Mouse (Mus musculus): Measurements from ENCODE around the gene Pde1a. TPM values are rescaled to one million over a fixed set of nuclear protein-coding genes. Genes with fewer than 3 reads are reported as not detected.

The Pde1a gene
- 0.64 and 0.81 TPM in 2 replicates for polyA plus RNA-seq (2016; fragmentation: Nextera tagmentation; extraction: Ambion mirVana)

DNA sequence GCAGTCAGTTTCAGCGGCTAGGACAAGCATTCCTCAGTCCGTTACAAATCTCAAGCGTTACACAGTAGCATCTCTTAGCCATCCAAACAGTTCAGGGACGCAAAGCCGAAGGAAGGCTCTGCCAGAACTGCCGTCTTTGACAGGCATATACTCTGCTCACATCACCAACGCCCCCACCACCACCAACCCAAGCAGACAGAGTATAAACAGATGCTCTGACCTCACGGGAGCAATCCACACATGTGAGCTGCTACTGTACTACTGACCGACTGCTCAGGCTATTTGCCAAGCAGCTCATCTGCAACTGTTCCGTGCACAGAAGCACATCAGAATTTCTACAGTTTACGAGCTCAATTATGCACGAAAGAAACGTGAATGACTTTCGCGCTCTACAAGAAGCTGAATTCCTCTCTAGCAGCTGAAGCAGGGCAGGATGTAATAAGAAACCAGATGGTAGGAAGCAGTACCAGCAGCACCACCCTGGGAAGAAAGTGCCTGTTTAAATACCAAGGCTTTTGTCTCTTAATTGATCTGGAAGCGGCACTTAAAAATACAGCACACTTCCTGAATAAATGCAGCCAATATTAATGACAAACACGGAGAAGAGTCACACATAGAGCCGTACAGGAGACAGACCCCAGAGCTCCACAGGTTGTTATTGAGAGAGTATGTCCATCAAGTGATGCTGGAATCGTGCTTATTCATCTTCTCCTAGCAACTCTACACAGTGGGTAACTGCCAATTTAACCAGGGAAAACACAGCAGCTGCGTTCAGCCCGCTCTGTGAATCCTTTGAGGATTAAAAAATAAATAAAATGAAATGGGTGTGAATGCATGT is at the start of gene Pde1a:
Pde1a (minus strand) TSS at position 598 of the 838 bp plus-strand sequence.
- peak within 1 kb of the TSS; percentile 44 for H3K4me3 ChIP-seq
- 20% methylated on average over 21 of the region's 21 CpGs for WGBS
- peak within 1 kb of the TSS; percentile 31 for H3K27ac ChIP-seq

DNA sequence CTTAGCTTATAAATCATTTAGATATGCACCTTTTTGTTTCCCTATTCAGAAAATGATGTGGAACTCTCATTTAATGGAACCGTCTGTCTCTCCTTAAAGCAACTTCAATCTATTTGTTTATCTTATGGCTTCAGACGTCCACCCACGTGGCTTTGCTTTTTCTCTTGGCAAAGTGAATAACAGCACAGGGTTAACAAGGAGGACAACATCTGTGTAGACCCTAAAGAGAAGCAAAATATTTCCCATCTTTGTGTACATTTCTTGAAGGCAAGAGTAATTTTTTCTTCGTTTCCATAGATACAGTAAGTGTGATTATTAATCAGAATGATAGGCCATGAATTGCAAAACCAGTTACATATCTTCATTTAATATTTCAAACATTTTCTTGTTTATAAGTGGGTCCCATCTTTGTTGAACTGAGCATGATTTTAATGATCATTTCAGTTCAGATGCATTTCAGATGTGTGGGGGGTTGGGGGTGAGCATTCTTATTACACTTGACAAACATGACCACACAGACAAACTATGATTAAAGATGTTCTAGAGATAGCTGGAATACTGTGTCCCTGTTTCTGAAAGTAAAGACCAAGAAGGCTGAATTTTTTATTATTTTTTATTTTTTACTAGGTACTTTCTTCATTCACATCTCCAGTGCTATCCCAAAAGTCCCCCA is 49.5 kb upstream of the Pde1a start:
- Histone ChIP-seq H3K9me3 (no peaks in the 10 kb centered on the region), H3K27ac (no peak overlapping the region), H3K4me3 (no peak overlapping the region), H3K36me3 (replicated peaks) (no peaks in the 10 kb centered on the region), H3K27me3 (ENCODE audit: poor library complexity, severe bottlenecking) (no peaks in the 10 kb centered on the region), H3K4me1 (no peaks in the 10 kb centered on the region)
- 86% methylated on average over 4 of the region's 4 CpGs for WGBS
- no peak for DNase-seq (ENCODE audit: extremely low spot score, low spot score)

More for the DNA sequence above, at the start of gene Pde1a:
- peak; percentile 34 for DNase-seq (ENCODE audit: extremely low spot score, low spot score)
- no peaks in the 10 kb centered on the region for H3K9me3 ChIP-seq
- H3K36me3 ChIP-seq (replicated peaks): no peaks in the 10 kb centered on the region
- H3K27me3 ChIP-seq (ENCODE audit: poor library complexity, severe bottlenecking): no peaks in the 10 kb centered on the region
- peaks cover 33% of the 10 kb centered on the region for H3K4me1 ChIP-seq

DNA sequence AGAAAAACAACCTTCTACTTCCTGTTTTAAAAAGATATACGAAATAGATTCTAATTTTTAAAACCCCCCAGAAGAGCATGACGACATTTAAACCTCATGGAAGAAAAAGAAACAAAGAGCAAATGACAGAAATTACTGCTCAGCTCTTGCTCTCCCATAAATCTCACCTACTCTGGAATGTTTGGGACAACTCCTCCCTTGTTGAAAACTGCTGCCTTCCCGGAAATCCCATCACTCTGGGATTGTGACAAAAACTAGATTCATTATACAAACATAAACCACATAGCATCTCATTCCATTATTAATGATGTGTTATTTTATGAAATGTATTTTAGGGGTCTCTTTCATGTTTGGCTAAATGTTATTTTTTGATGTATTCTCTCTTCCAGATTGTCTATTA is 48.9 kb upstream of the Pde1a start:
- Histone ChIP-seq H3K4me1 (no peaks in the 10 kb centered on the region), H3K9me3 (no peaks in the 10 kb centered on the region), H3K27me3 (ENCODE audit: poor library complexity, severe bottlenecking) (no peaks in the 10 kb centered on the region), H3K36me3 (replicated peaks) (no peaks in the 10 kb centered on the region), H3K4me3 (no peak overlapping the region), H3K27ac (no peak overlapping the region)
- WGBS: 82% methylated on average over 3 of the region's 3 CpGs
- no peak for DNase-seq (ENCODE audit: extremely low spot score, low spot score)

DNA sequence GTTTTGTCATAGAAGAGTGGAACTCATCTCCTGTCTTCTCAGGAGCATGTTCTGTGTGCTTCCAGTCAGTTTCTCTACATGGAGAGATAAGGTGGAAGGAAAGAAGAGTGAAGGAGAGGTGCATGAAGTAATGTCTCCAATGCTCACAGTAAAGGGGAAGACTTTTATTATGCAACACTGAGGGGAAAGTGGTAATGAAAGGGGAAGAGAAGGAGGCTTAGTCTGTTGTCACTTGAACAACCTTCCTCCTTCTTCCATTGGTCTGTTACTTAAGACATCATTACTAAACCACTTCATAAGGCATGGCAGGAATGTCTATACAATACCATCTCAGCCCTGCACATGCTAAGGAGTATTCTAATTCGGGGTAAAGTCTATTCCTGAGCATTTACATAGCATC is 38.8 kb upstream of the Pde1a start:
- H3K27ac ChIP-seq: no peak overlapping the region
- DNase-seq (ENCODE audit: extremely low spot score, low spot score): no peak
- H3K9me3 ChIP-seq: no peaks in the 10 kb centered on the region
- WGBS: 93% methylated on average over 1 of the region's 1 CpGs
- H3K4me3 ChIP-seq: no peak overlapping the region
- H3K27me3 ChIP-seq (ENCODE audit: poor library complexity, severe bottlenecking): no peaks in the 10 kb centered on the region
- H3K36me3 ChIP-seq (replicated peaks): no peaks in the 10 kb centered on the region
- H3K4me1 ChIP-seq: no peaks in the 10 kb centered on the region

GRCm38 (mm10) chr2:80158784-80159183 is 29.5 kb upstream of the Pde1a start:
- H3K4me1 ChIP-seq: no peaks in the 10 kb centered on the region
- no peaks in the 10 kb centered on the region for H3K9me3 ChIP-seq
- no peak overlapping the region for H3K4me3 ChIP-seq
- no peaks in the 10 kb centered on the region for H3K27me3 ChIP-seq (ENCODE audit: poor library complexity, severe bottlenecking)
- DNase-seq (ENCODE audit: extremely low spot score, low spot score): no peak
- 95% methylated on average over 2 of the region's 2 CpGs for WGBS
- H3K36me3 ChIP-seq (replicated peaks): no peaks in the 10 kb centered on the region
- no peak overlapping the region for H3K27ac ChIP-seq

DNA sequence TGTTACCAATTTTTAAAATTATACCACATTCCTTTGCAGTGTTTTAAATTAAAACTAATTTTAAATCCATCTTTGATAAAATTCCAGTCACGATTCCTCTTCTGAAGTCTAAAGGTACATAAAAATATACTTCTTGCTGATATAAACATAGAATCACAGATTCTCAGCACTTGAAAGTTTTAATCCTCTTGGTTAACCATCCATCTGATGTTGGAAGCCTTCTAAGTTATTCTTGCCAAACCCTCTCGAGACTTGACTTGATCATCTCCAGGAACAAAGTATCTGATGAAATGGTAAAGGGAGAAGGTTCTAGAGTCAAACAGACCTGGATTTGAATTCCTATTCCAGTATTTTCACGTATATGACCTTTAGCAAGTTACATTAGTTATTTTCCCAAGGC is 28.9 kb upstream of the Pde1a start:
- no peaks in the 10 kb centered on the region for H3K36me3 ChIP-seq (replicated peaks)
- no peaks in the 10 kb centered on the region for H3K9me3 ChIP-seq
- no peak overlapping the region for H3K27ac ChIP-seq
- no peak for DNase-seq (ENCODE audit: extremely low spot score, low spot score)
- H3K27me3 ChIP-seq (ENCODE audit: poor library complexity, severe bottlenecking): no peaks in the 10 kb centered on the region
- no peak overlapping the region for H3K4me3 ChIP-seq
- WGBS: 90% methylated on average over 3 of the region's 3 CpGs
- no peaks in the 10 kb centered on the region for H3K4me1 ChIP-seq

DNA sequence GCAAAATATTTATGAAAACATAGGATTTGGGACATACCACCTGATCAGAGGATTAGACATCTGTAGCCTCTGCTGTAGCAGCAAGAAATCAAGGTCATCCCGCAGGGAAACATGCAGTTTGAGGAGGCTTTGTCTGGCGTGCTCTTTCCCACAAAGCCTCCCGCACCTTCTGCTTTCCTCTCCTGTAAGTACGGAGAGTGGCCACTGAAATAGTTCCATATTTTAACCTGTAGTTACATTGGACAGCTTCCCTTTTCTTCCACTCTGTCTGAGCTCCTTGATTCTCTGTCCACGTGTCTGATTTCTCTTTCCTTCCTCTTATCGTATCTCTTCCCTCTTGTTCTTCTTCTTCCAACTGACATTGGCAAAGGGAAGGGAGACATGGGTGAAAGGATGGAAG is 20.8 kb upstream of the Pde1a start:
- Histone ChIP-seq H3K4me3 (no peak overlapping the region), H3K9me3 (no peaks in the 10 kb centered on the region), H3K36me3 (replicated peaks) (no peaks in the 10 kb centered on the region), H3K4me1 (no peaks in the 10 kb centered on the region), H3K27ac (no peak overlapping the region), H3K27me3 (ENCODE audit: poor library complexity, severe bottlenecking) (no peaks in the 10 kb centered on the region)
- WGBS: 82% methylated on average over 6 of the region's 6 CpGs
- no peak for DNase-seq (ENCODE audit: extremely low spot score, low spot score)

DNA sequence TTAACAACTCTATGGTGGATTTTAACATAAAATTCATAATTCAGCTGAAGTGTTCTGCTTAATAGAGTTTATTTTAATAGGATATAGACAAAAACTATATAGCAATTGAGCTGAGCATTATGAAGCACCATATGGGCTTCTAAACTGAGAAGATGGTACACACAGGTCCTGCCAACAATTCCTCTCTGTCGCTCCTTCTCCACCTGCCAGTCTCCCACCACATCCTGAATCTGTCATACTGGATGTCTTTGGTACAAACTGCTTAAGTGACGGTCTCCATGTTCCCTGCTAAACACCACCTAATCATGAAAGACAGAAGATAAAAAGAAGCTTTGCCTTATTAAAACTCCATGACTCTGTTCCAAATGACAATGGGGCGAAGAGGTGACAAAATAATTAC is 20.1 kb upstream of the Pde1a start:
- no peak for DNase-seq (ENCODE audit: extremely low spot score, low spot score)
- WGBS: 79% methylated on average over 3 of the region's 3 CpGs
- H3K4me3 ChIP-seq: no peak overlapping the region

DNA sequence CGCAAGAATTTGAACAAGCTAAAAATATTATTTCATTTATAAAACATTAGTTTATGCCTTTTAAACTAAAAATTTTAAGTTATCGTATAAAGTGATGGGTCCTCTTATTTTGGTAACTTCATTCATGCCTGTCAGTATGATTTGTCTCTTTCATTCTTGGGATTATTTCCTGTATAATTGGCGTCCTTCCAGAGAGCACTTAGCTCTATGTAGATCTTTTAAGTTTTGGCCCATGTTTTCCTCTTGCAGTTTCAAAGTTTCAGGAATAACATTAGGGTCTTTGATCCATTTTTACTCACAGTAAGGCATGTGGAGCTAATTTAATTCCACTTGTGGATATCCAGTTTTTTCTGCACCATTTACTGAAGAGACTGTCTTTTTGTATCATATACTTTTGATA is 5.8 kb upstream of the Pde1a start:
- WGBS: 87% methylated on average over 3 of the region's 3 CpGs

More for the DNA sequence above, 20.1 kb upstream of the Pde1a start:
- Histone ChIP-seq H3K4me1 (no peaks in the 10 kb centered on the region), H3K36me3 (replicated peaks) (no peaks in the 10 kb centered on the region), H3K27me3 (ENCODE audit: poor library complexity, severe bottlenecking) (no peaks in the 10 kb centered on the region), H3K9me3 (no peaks in the 10 kb centered on the region), H3K27ac (no peak overlapping the region)

DNA sequence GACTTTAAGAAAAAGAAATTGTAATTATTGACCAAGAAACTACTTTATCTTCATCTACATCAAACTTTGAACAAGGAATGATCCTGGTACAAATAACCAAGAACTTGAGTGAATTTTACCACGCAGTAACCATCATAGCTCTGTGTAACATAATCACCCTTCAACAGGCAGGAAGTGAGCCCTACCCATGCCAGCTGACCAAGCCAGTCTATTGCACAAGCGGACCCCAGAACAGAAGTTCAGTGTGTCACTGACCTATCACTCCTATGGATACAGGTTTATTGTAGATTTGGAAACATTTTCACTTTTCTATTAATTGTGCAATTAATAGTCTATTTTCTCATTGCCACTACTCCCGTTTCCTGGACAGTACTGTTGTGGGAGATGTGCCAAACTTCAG is 3.4 kb upstream of the Pde1a start:
- Histone ChIP-seq H3K27ac (no peak overlapping the region), H3K9me3 (no peaks in the 10 kb centered on the region), H3K4me1 (peaks cover 19% of the 10 kb centered on the region), H3K27me3 (ENCODE audit: poor library complexity, severe bottlenecking) (no peaks in the 10 kb centered on the region), H3K4me3 (no peak overlapping the region), H3K36me3 (replicated peaks) (no peaks in the 10 kb centered on the region)
- DNase-seq (ENCODE audit: extremely low spot score, low spot score): no peak
- 95% methylated on average over 3 of the region's 3 CpGs for WGBS

More for the DNA sequence above, 5.8 kb upstream of the Pde1a start:
- Histone ChIP-seq H3K4me3 (no peak overlapping the region), H3K36me3 (replicated peaks) (no peaks in the 10 kb centered on the region), H3K27me3 (ENCODE audit: poor library complexity, severe bottlenecking) (no peaks in the 10 kb centered on the region), H3K4me1 (no peaks in the 10 kb centered on the region), H3K27ac (no peak overlapping the region), H3K9me3 (no peaks in the 10 kb centered on the region)
- no peak for DNase-seq (ENCODE audit: extremely low spot score, low spot score)

DNA sequence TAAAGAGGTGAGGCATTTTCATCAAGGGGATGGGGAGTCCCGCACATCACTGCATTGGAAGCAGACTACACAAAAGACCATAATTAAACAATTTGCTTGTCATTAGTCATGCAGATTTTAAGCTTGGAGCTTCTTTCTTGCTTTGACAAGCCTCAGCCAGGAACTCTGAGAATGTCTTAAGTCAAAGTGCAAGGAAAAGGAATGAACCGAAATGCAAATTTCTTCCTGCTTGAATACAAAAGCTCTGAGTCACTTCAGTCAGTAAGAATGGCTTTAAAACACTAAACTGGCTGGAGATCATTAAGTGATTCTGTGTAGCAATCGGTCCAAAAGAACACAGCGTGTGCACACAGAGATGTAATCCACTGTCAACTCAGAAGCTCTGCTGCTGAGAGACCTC is 2.6 kb downstream of the Pde1a start:
- no peaks in the 10 kb centered on the region for H3K9me3 ChIP-seq
- peaks cover 33% of the 10 kb centered on the region for H3K4me1 ChIP-seq
- H3K4me3 ChIP-seq: 0 out of 2 replicates have a peak overlapping the region, but pooled peaks have one; percentile 10
- H3K36me3 ChIP-seq (replicated peaks): no peaks in the 10 kb centered on the region
- no peak overlapping the region for H3K27ac ChIP-seq
- 11% methylated on average over 4 of the region's 4 CpGs for WGBS
- no peak for DNase-seq (ENCODE audit: extremely low spot score, low spot score)
- H3K27me3 ChIP-seq (ENCODE audit: poor library complexity, severe bottlenecking): no peaks in the 10 kb centered on the region

DNA sequence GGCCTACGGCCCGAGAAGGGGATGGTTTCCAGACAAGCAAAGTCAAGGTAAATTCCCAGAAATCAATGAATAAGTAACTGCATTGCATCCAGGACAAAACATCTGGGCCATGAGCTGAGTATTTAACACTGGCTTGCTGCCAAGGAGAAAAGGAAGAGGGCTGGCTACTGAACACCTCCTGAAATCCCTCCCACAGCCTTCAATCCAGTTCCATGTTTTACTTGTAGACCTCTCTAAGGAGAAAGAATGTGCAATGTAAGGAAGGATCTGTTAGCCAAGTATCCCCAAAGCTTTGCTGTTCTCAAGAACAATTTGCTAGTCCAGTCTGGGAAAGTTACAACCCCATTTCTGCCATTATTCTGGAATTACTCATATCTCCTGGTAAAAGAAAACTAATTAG is 42.4 kb downstream of the Pde1a start:
- H3K27me3 ChIP-seq (ENCODE audit: poor library complexity, severe bottlenecking): no peaks in the 10 kb centered on the region
- H3K9me3 ChIP-seq: no peaks in the 10 kb centered on the region
- no peak overlapping the region for H3K27ac ChIP-seq
- no peaks in the 10 kb centered on the region for H3K4me1 ChIP-seq
- no peak for DNase-seq (ENCODE audit: extremely low spot score, low spot score)
- no peak overlapping the region for H3K4me3 ChIP-seq
- 93% methylated on average over 2 of the region's 2 CpGs for WGBS
- no peaks in the 10 kb centered on the region for H3K36me3 ChIP-seq (replicated peaks)

DNA sequence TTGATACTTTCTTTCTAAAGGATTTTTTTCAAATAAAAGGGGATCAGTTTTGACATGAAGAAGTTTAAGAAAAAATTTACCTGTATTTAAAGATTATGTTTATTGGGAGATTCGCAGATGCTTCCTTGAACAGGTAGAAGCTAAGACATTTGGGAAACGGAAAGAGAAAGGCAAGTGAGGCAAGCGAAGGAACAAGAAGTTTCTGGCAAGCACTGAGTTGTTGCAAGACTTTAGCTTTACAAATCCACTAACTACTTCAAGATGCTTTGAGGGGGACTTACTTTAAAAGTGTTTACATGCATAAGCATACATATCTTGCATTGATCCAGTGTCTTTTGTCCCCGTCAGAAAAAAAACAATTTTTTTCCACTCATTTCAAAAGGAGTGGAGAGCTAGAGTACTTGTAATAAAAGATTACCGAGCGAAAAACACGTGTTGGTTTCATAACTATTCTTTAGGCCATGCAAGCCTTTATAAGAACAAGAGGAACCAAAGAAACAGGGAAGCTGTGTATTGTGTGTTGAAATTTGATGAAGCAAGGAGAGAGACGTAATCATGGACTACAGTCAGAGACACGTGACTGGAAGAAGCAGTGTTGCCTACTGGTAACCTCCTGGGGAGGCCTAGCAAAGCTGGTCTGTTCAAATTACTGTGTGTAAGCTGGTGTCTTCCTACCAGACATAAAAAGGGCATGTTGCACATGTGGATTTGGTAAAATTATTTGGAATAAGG is 49.0 kb downstream of the Pde1a start:
- no peaks in the 10 kb centered on the region for H3K27me3 ChIP-seq (ENCODE audit: poor library complexity, severe bottlenecking)
- no peak for DNase-seq (ENCODE audit: extremely low spot score, low spot score)
- WGBS: 91% methylated on average over 9 of the region's 9 CpGs
- H3K4me3 ChIP-seq: no peak overlapping the region
- no peaks in the 10 kb centered on the region for H3K36me3 ChIP-seq (replicated peaks)
- no peaks in the 10 kb centered on the region for H3K4me1 ChIP-seq
- no peaks in the 10 kb centered on the region for H3K9me3 ChIP-seq
- no peak overlapping the region for H3K27ac ChIP-seq

Measured in forebrain, embryonic 10.5 days (tissue).